Mouse (Mus musculus): Measurements from ENCODE around the gene Slc19a3.
"Not testable (repeated sequence)": the region's sequence is repeated elsewhere in the genome, so short reads cannot be mapped to it uniquely, and the experiment has no call there.

Slc19a3 gene

GRCm38 (mm10) chr1:83007471-83007870 is 30.8 kb downstream of the Slc19a3 start:
- DNase-seq (ENCODE audit: low read depth, low spot score): no peak

DNA sequence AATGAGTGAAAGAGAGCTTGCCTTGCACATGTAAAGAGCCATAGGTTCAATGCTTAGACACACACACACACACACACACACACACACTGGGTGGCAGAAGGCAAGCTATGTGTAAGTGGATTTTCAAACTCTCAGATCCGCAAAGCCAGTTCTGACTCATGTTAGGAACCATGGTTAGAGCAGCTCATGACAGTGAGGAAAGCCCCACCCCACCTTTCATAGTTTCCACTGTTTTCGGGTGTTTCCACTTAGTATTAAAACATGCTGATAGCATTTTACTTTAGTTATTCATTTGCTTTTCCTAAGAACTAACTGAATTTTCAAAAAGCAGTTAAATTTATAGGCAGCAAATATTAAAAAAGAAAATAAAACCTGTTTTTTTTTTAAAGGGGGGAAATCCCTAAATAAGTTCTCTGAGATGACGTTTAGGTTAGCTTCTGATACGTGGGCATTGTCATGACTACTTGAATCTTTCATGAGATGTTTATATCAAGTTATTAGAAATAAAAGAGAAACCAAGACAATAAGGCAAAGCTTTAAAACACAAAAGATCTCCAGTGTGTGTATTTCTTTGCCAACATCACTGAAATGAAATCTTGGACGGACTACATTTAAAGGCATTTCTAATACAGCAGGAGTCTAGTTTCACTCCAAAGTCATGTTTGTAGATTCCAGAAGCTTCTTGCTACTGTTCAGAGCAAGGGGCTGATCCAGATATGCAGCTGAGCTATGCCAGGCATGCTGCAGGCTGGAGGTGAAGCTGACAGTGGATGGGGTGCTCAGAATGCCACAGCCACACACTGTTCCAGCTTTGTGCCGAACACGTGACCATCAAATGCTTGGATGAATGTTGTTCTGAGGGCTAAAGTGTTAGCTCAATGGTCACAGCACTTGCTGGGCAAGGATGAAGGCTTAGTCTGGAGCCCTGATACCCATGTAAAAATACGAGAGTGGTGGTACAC is 31.7 kb downstream of the Slc19a3 start:
- DNase-seq (ENCODE audit: low read depth, low spot score): peak; percentile 18

DNA sequence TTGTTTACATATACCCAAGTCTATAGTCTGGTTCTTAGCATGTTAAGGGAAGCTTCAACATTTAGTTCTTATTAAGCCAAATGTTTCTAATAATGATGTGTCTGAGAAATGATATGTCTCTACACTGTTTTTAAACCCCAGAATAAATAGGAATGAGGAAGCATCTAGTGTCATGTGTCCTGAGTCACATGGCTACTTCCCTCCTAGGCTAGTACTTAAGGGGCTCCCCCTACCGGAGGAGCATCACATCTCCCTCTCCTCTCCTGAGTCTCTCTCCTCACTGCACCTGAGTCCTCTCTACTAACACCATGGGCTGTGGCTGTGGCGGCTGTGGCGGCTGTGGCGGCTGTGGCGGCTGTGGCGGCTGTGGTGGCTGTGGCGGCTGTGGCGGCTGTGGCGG is 37.9 kb downstream of the Slc19a3 start, which contains the start of gene Gm47959:
Gene Gm47959 (plus strand): TSS at position 243 of the 400 bp plus-strand sequence.
- not testable (repeated sequence) for DNase-seq (ENCODE audit: low read depth, low spot score)

GRCm38 (mm10) chr1:82993947-82994346 is 44.3 kb downstream of the Slc19a3 start:
- DNase-seq (ENCODE audit: low read depth, low spot score): no peak

DNA sequence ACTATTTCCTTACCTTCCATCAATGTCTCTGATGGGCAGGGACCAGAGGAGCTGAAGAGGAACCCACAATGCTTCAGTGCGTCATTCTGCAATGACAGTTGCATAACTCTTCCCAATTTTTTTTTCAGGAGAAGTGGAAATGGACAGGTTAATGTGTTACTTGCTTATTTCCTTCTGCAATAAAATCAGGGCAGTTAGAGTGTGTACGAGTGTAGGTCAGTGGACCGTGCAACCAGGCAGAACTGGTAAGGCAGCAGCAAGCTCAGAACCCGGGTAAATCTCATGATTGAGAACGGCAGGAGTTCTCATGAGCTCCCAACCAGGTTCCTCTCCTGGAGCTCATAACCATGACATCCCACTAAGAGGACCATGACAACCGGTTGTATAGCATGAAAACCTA is 46.2 kb downstream of the Slc19a3 start:
- DNase-seq (ENCODE audit: low read depth, low spot score): no peak

DNA sequence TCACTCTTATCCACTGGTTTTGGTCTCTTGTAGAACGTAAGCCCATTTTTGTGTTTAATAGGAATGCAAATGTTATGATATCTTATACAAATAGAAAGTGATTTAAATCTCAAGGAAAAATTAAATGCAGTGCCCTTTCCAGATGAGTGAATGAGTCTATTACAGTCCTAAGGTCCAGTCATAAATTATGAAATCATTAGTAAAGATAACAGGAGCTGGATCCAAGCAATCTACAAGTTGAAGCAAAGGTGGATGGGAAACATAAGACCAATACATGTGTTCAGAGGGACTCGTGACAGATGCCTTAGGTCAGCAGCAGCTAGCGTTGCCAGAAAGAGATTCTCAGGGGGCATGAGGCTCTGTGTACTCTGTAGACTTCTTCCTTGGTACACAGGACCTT is 46.7 kb downstream of the Slc19a3 start:
- no peak for DNase-seq (ENCODE audit: low read depth, low spot score)

GRCm38 (mm10) chr1:82991062-82991461 is 47.2 kb downstream of the Slc19a3 start:
- DNase-seq (ENCODE audit: low read depth, low spot score): no peak

DNA sequence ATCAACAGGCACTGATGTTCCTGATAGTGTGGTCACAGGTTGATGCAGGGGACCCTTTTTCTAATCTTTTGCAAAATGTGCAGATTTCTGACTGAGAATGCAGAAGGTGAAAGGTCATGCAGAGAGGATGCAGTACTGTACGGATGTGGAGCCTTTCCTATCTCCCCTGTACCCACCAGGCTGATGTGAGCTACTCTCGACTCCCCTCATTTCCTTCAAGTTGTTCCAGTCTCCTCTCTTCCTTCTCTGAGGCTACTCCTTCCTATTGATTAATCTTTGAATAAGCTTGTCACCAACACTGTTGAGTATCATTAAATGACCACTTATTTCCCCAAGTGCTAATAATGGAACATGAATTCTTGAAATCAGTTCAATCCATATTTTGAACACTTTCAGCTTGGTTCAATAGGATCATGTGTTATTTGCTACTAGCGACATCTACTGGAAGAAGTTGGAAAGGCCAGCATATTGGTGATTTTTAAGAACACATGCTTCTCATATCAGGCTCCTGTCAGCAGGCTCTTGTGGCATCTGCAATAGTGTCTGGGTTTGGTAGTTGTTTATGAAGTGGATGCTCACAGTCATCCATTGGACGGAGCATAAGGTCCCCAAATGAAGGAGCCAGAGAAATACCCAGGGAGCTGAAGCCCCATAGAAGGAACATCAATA is 50.6 kb downstream of the Slc19a3 start:
- peak; percentile 89 for DNase-seq (ENCODE audit: low read depth, low spot score)

- DNase-seq (ENCODE audit: low read depth, low spot score): no peak
Observed at GRCm38 (mm10) chr1:82986738-82987137, 51.5 kb downstream of the Slc19a3 start.

DNA sequence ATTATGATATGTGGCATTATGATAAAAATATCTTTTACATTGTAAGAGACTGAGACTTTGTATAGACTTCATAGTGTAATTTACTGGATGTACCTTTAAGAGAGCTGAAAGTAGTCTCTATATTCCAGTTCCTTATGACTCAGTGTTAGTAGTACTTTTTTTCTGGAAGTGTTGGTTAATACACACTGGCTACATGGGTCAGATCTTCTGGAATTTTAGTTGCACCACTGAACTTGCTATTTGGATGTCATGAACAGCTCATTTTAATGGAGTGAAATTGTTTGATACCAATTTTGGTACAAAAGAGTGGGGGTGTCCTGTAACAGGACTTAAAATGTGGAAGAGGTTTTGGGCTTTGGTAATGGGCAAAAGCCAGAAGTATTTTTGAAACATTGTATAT is 60.4 kb downstream of the Slc19a3 start:
- DNase-seq (ENCODE audit: low read depth, low spot score): peak; percentile 23

GRCm38 (mm10) chr1:82975750-82976149 is 62.5 kb downstream of the Slc19a3 start:
- peak; percentile 60 for DNase-seq (ENCODE audit: low read depth, low spot score)

DNA sequence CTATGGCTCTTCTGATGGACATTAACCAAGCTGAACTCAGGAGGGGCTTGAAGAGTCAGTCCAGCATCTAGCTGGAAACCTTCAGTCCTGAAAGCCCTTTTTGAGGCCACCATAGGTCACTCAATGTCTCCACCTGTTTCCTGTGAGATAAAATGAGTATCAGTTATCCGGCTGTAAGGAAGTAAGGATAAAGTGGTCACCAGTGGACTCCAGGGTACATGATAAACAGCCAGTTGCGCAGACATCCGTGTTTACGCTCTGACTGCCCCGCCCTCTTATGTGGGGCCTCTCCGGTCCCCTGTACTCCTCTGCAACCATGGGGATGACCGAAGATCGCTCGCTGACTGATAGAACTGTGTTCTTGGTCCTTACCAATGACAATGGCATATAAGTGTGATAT is 63.9 kb downstream of the Slc19a3 start:
- DNase-seq (ENCODE audit: low read depth, low spot score): no peak

- no peak for DNase-seq (ENCODE audit: low read depth, low spot score)
Observed at GRCm38 (mm10) chr1:82973901-82974300, 64.3 kb downstream of the Slc19a3 start.

DNA sequence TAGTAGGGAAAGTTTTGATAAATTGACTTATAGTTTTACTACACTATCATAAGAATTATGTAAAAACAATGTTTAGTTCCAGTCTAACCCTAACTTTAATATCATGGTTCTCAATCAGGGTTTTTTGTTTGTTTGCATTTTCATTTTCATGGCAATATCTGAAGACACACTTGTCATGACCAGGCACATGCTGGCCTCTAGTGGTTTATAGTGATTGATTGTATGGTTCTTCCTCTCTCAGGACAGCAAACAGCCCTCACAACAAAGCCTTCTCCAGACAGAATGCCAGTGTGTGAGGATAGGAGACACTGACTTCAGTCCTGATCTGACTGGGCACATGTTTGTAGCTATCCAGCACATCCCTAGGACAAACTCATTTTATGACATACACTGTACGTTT is 65.0 kb downstream of the Slc19a3 start:
- peak; percentile 52 for DNase-seq (ENCODE audit: low read depth, low spot score)

- DNase-seq (ENCODE audit: low read depth, low spot score): peak; percentile 90
Observed at GRCm38 (mm10) chr1:82972046-82972445, 66.2 kb downstream of the Slc19a3 start.

DNA sequence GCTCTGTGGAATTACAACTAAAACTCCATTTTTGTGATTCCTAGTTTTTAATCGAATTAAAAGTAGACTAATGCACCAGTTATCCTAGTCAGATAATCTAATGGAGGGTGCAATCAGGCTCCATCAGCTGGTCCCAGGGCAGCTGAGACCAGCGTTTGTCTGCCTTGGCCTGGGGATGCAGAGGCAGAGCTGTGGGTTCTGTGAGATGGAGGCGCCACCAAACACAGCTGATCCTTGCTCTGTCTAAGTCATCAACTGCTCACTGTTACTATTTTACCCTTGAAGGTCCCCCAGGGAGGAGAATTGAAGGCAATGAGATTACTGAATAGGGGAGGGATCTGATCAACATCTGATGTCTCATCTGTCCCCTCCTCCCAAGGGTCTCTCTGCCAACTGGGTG is 71.8 kb downstream of the Slc19a3 start:
- no peak for DNase-seq (ENCODE audit: low read depth, low spot score)
